Mouse (Mus musculus): Measurements from ENCODE around the gene Hist1h2an. TPM values are rescaled to one million over a fixed set of nuclear protein-coding genes. Genes with fewer than 3 reads are reported as not detected.
"Not testable (repeated sequence)": the region's sequence is repeated elsewhere in the genome, so short reads cannot be mapped to it uniquely, and the experiment has no call there.

Hist1h2an gene
- total and polyA plus RNA-seq, 2 experiments from 2014 or later: 1.8 to 677 TPM

- Histone ChIP-seq H3K27me3 (ENCODE audit: control insufficient read depth, insufficient read depth, low read length) (no peaks in the 10 kb centered on the region), H3K9me3 (replicated peaks; ENCODE audit: control insufficient read depth, low read length) (no peaks in the 10 kb centered on the region), H3K36me3 (replicated peaks; ENCODE audit: control insufficient read depth, insufficient read depth, low read length) (no peaks in the 10 kb centered on the region), H3K4me3 (ENCODE audit: low read depth, low read length) (peak overlapping the region; percentile 47), H3K27ac (ENCODE audit: low read depth) (peak overlapping the region; percentile 72), H3K4me1 (ENCODE audit: control insufficient read depth, insufficient read depth) (peaks cover 34% of the 10 kb centered on the region), H3K4me2 (ENCODE audit: low read depth, low read length) (peak overlapping the region; percentile 68), H3K9ac (replicated peaks; ENCODE audit: low read depth, low read length) (peak overlapping the region; percentile 62; the same call in 1 of the 2 replicates)
- WGBS: 4% methylated on average over 9 of the region's 9 CpGs
- no peak for DNase-seq (ENCODE audit: low spot score)
- TF ChIP-seq EP300 (IDR thresholded peaks at IDR 0.05; ENCODE audit: low read depth) (no peak), CTCF (IDR thresholded peaks at IDR 0.05; ENCODE audit: low read depth) (no peak)
- no peak for ATAC-seq (ENCODE audit: insufficient read depth, low read depth)
Observed at GRCm38 (mm10) chr13:21783734-21784161, 3.3 kb downstream of the Hist1h2an start.

GRCm38 (mm10) chr13:21783255-21783617 lies 3.8 kb downstream of the Hist1h2an start, which contains the start of gene Hist1h3i:
Hist1h3i (minus strand) TSS chr13:21783370.
- Histone ChIP-seq H3K4me1 (ENCODE audit: control insufficient read depth, insufficient read depth) (peaks cover 36% of the 10 kb centered on the region), H3K9me3 (replicated peaks; ENCODE audit: control insufficient read depth, low read length) (no peaks in the 10 kb centered on the region), H3K27ac (ENCODE audit: low read depth) (peak within 1 kb of the TSS; percentile 84), H3K4me2 (ENCODE audit: low read depth, low read length) (peak within 1 kb of the TSS; percentile 68), H3K27me3 (ENCODE audit: control insufficient read depth, insufficient read depth, low read length) (no peaks in the 10 kb centered on the region), H3K36me3 (replicated peaks; ENCODE audit: control insufficient read depth, insufficient read depth, low read length) (no peaks in the 10 kb centered on the region), H3K4me3 (ENCODE audit: low read depth, low read length) (peak within 1 kb of the TSS; percentile 47), H3K9ac (replicated peaks; ENCODE audit: low read depth, low read length) (peak within 1 kb of the TSS; percentile 62)
- TF ChIP-seq EP300 (IDR thresholded peaks at IDR 0.05; ENCODE audit: low read depth) (no peak), CTCF (IDR thresholded peaks at IDR 0.05; ENCODE audit: low read depth) (no peak)
- DNase-seq (ENCODE audit: low spot score) (peak; percentile 96), ATAC-seq (ENCODE audit: insufficient read depth, low read depth) (peak; percentile 67)
- under 1% methylated on average over 13 of the region's 20 CpGs for WGBS

- peak overlapping the region; percentile 84 for H3K27ac ChIP-seq (ENCODE audit: low read depth)
- H3K4me1 ChIP-seq (ENCODE audit: control insufficient read depth, insufficient read depth): peaks cover 31% of the 10 kb centered on the region
- ATAC-seq (ENCODE audit: insufficient read depth, low read depth); H3K36me3 ChIP-seq (replicated peaks; ENCODE audit: control insufficient read depth, insufficient read depth, low read length); H3K27me3 ChIP-seq (ENCODE audit: control insufficient read depth, insufficient read depth, low read length); H3K9me3 ChIP-seq (replicated peaks; ENCODE audit: control insufficient read depth, low read length): not testable (repeated sequence)
- peak; percentile 41 for DNase-seq (ENCODE audit: low spot score)
- peak overlapping the region; percentile 62 for H3K9ac ChIP-seq (replicated peaks; ENCODE audit: low read depth, low read length)
- H3K4me3 ChIP-seq (ENCODE audit: low read depth, low read length): peak overlapping the region; percentile 47
- peak overlapping the region; percentile 68 for H3K4me2 ChIP-seq (ENCODE audit: low read depth, low read length)
- WGBS: 3% methylated on average over 15 of the region's 35 CpGs
Observed at GRCm38 (mm10) chr13:21782361-21783254, 4.4 kb downstream of the Hist1h2an start.

GRCm38 (mm10) chr13:21781639-21782038 lies 5.4 kb downstream of the Hist1h2an start:
- Histone ChIP-seq H3K4me2 (ENCODE audit: low read depth, low read length) (no peak overlapping the region), H3K27me3 (ENCODE audit: control insufficient read depth, insufficient read depth, low read length) (no peaks in the 10 kb centered on the region), H3K27ac (ENCODE audit: low read depth) (no peak overlapping the region), H3K9me3 (replicated peaks; ENCODE audit: control insufficient read depth, low read length) (no peaks in the 10 kb centered on the region), H3K4me1 (ENCODE audit: control insufficient read depth, insufficient read depth) (peaks cover 31% of the 10 kb centered on the region), H3K4me3 (ENCODE audit: low read depth, low read length) (no peak overlapping the region), H3K36me3 (replicated peaks; ENCODE audit: control insufficient read depth, insufficient read depth, low read length) (no peaks in the 10 kb centered on the region), H3K9ac (replicated peaks; ENCODE audit: low read depth, low read length) (no peak overlapping the region)
- 95% methylated on average over 1 of the region's 1 CpGs for WGBS
- no peak for TF ChIP-seq CTCF (IDR thresholded peaks at IDR 0.05; ENCODE audit: low read depth)
- TF ChIP-seq EP300 (IDR thresholded peaks at IDR 0.05; ENCODE audit: low read depth): no peak
- no peak for DNase-seq (ENCODE audit: low spot score)
- no peak for ATAC-seq (ENCODE audit: insufficient read depth, low read depth)

- WGBS: 48% methylated on average over 6 of the region's 6 CpGs
- Histone ChIP-seq H3K4me1 (ENCODE audit: control insufficient read depth, insufficient read depth) (peaks cover 25% of the 10 kb centered on the region), H3K27ac (ENCODE audit: low read depth) (peak overlapping the region; percentile 82; the same call in 1 of the 2 replicates), H3K36me3 (replicated peaks; ENCODE audit: control insufficient read depth, insufficient read depth, low read length) (no peaks in the 10 kb centered on the region), H3K4me3 (ENCODE audit: low read depth, low read length) (peak overlapping the region; percentile 64), H3K27me3 (ENCODE audit: control insufficient read depth, insufficient read depth, low read length) (no peaks in the 10 kb centered on the region), H3K9ac (replicated peaks; ENCODE audit: low read depth, low read length) (peak overlapping the region; percentile 67), H3K9me3 (replicated peaks; ENCODE audit: control insufficient read depth, low read length) (no peaks in the 10 kb centered on the region), H3K4me2 (ENCODE audit: low read depth, low read length) (peak overlapping the region; percentile 86)
- TF ChIP-seq EP300 (IDR thresholded peaks at IDR 0.05; ENCODE audit: low read depth): no peak
- TF ChIP-seq CTCF (IDR thresholded peaks at IDR 0.05; ENCODE audit: low read depth): no peak
- ATAC-seq (ENCODE audit: insufficient read depth, low read depth) (no peak), DNase-seq (ENCODE audit: low spot score) (no peak)
Observed at GRCm38 (mm10) chr13:21781021-21781555, 5.9 kb downstream of the Hist1h2an start.

All from heart, postnatal 0 days (tissue).